Mouse (Mus musculus): Measurements from ENCODE around the gene Itgam. TPM values are rescaled to one million over a fixed set of nuclear protein-coding genes. Genes with fewer than 3 reads are reported as not detected.
"Not testable (repeated sequence)": the region's sequence is repeated elsewhere in the genome, so short reads cannot be mapped to it uniquely, and the experiment has no call there.

Gene Itgam
- polyA plus RNA-seq, 1 experiment from 2014 or later = 1.1 TPM

- ATAC-seq = no peak
- H3K9ac ChIP-seq (replicated peaks; ENCODE audit: low read depth, low read length) = no peak overlapping the region
- H3K4me3 ChIP-seq (replicated peaks; ENCODE audit: low read length) = no peak overlapping the region
Observed at GRCm38 (mm10) chr7:128025381-128025780, 37.1 kb upstream of the Itgam start.

GRCm38 (mm10) chr7:128031403-128031976, 30.9 kb upstream of the Itgam start:
- Histone ChIP-seq H3K4me2 (ENCODE audit: low read length) (no peak overlapping the region), H3K27ac (ENCODE audit: low read length) (no peak overlapping the region), H3K27me3 (replicated peaks; ENCODE audit: control insufficient read depth, insufficient read depth, low read length) (no peaks in the 10 kb centered on the region), H3K4me3 (replicated peaks; ENCODE audit: low read length) (no peak overlapping the region), H3K4me1 (replicated peaks; ENCODE audit: control insufficient read depth, insufficient read depth, low read length) (no peaks in the 10 kb centered on the region), H3K9ac (replicated peaks; ENCODE audit: low read depth, low read length) (no peak overlapping the region), H3K9me3 (ENCODE audit: control insufficient read depth, low read length) (no peaks in the 10 kb centered on the region), H3K36me3 (ENCODE audit: control insufficient read depth, insufficient read depth) (no peaks in the 10 kb centered on the region)
- peak; percentile 61; the same call in 1 of the 2 replicates for ATAC-seq
- WGBS = 37% methylated on average over 9 of the region's 9 CpGs

More at GRCm38 (mm10) chr7:128025381-128025780, 37.1 kb upstream of the Itgam start:
- no peaks in the 10 kb centered on the region for H3K9me3 ChIP-seq (ENCODE audit: control insufficient read depth, low read length)
- H3K4me1 ChIP-seq (replicated peaks; ENCODE audit: control insufficient read depth, insufficient read depth, low read length) = no peaks in the 10 kb centered on the region
- H3K27ac ChIP-seq (ENCODE audit: low read length) = no peak overlapping the region
- H3K36me3 ChIP-seq (ENCODE audit: control insufficient read depth, insufficient read depth) = no peaks in the 10 kb centered on the region
- no peaks in the 10 kb centered on the region for H3K27me3 ChIP-seq (replicated peaks; ENCODE audit: control insufficient read depth, insufficient read depth, low read length)
- H3K4me2 ChIP-seq (ENCODE audit: low read length) = no peak overlapping the region
- 86% methylated on average over 4 of the region's 4 CpGs for WGBS

GRCm38 (mm10) chr7:128032290-128032988, 30.0 kb upstream of the Itgam start:
- Histone ChIP-seq H3K4me1 (replicated peaks; ENCODE audit: control insufficient read depth, insufficient read depth, low read length) (no peaks in the 10 kb centered on the region), H3K27ac (ENCODE audit: low read length) (no peak overlapping the region), H3K36me3 (ENCODE audit: control insufficient read depth, insufficient read depth) (no peaks in the 10 kb centered on the region), H3K9me3 (ENCODE audit: control insufficient read depth, low read length) (no peaks in the 10 kb centered on the region), H3K4me2 (ENCODE audit: low read length) (no peak overlapping the region), H3K9ac (replicated peaks; ENCODE audit: low read depth, low read length) (no peak overlapping the region), H3K27me3 (replicated peaks; ENCODE audit: control insufficient read depth, insufficient read depth, low read length) (no peaks in the 10 kb centered on the region), H3K4me3 (replicated peaks; ENCODE audit: low read length) (no peak overlapping the region)
- WGBS = 94% methylated on average over 5 of the region's 5 CpGs
- no peak for ATAC-seq

GRCm38 (mm10) chr7:128032989-128033293, 29.5 kb upstream of the Itgam start:
- H3K4me2 ChIP-seq (ENCODE audit: low read length) = no peak overlapping the region
- H3K9me3 ChIP-seq (ENCODE audit: control insufficient read depth, low read length) = no peaks in the 10 kb centered on the region
- no peaks in the 10 kb centered on the region for H3K4me1 ChIP-seq (replicated peaks; ENCODE audit: control insufficient read depth, insufficient read depth, low read length)
- 95% methylated on average over 3 of the region's 3 CpGs for WGBS
- no peak overlapping the region for H3K9ac ChIP-seq (replicated peaks; ENCODE audit: low read depth, low read length)
- H3K4me3 ChIP-seq (replicated peaks; ENCODE audit: low read length) = no peak overlapping the region
- no peaks in the 10 kb centered on the region for H3K27me3 ChIP-seq (replicated peaks; ENCODE audit: control insufficient read depth, insufficient read depth, low read length)
- no peaks in the 10 kb centered on the region for H3K36me3 ChIP-seq (ENCODE audit: control insufficient read depth, insufficient read depth)
- ATAC-seq = no peak
- H3K27ac ChIP-seq (ENCODE audit: low read length) = no peak overlapping the region

GRCm38 (mm10) chr7:128033616-128034015, 28.8 kb upstream of the Itgam start:
- no peak overlapping the region for H3K27ac ChIP-seq (ENCODE audit: low read length)
- H3K4me2 ChIP-seq (ENCODE audit: low read length) = no peak overlapping the region
- no peak overlapping the region for H3K4me3 ChIP-seq (replicated peaks; ENCODE audit: low read length)
- no peaks in the 10 kb centered on the region for H3K36me3 ChIP-seq (ENCODE audit: control insufficient read depth, insufficient read depth)
- WGBS = 91% methylated on average over 4 of the region's 4 CpGs
- no peaks in the 10 kb centered on the region for H3K4me1 ChIP-seq (replicated peaks; ENCODE audit: control insufficient read depth, insufficient read depth, low read length)
- H3K9me3 ChIP-seq (ENCODE audit: control insufficient read depth, low read length) = no peaks in the 10 kb centered on the region
- ATAC-seq = no peak
- H3K27me3 ChIP-seq (replicated peaks; ENCODE audit: control insufficient read depth, insufficient read depth, low read length) = no peaks in the 10 kb centered on the region
- H3K9ac ChIP-seq (replicated peaks; ENCODE audit: low read depth, low read length) = no peak overlapping the region

GRCm38 (mm10) chr7:128042161-128042820, 20.1 kb upstream of the Itgam start:
- H3K4me2 ChIP-seq (ENCODE audit: low read length); H3K9ac ChIP-seq (replicated peaks; ENCODE audit: low read depth, low read length); H3K27me3 ChIP-seq (replicated peaks; ENCODE audit: control insufficient read depth, insufficient read depth, low read length); H3K4me3 ChIP-seq (replicated peaks; ENCODE audit: low read length); ATAC-seq; H3K9me3 ChIP-seq (ENCODE audit: control insufficient read depth, low read length); H3K27ac ChIP-seq (ENCODE audit: low read length); H3K4me1 ChIP-seq (replicated peaks; ENCODE audit: control insufficient read depth, insufficient read depth, low read length); H3K36me3 ChIP-seq (ENCODE audit: control insufficient read depth, insufficient read depth): not testable (repeated sequence)
- WGBS = 82% methylated on average over 15 of the region's 15 CpGs

- Histone ChIP-seq H3K36me3 (ENCODE audit: control insufficient read depth, insufficient read depth) (no peaks in the 10 kb centered on the region), H3K27ac (ENCODE audit: low read length) (no peak overlapping the region), H3K9me3 (ENCODE audit: control insufficient read depth, low read length) (no peaks in the 10 kb centered on the region), H3K4me2 (ENCODE audit: low read length) (no peak overlapping the region), H3K27me3 (replicated peaks; ENCODE audit: control insufficient read depth, insufficient read depth, low read length) (no peaks in the 10 kb centered on the region), H3K4me1 (replicated peaks; ENCODE audit: control insufficient read depth, insufficient read depth, low read length) (no peaks in the 10 kb centered on the region), H3K9ac (replicated peaks; ENCODE audit: low read depth, low read length) (no peak overlapping the region), H3K4me3 (replicated peaks; ENCODE audit: low read length) (no peak overlapping the region)
- WGBS = 72% methylated on average over 4 of the region's 4 CpGs
- no peak for ATAC-seq
Observed at GRCm38 (mm10) chr7:128044142-128044785, 18.2 kb upstream of the Itgam start.

GRCm38 (mm10) chr7:128045640-128046039, 16.8 kb upstream of the Itgam start:
- no peak for ATAC-seq
- H3K9me3 ChIP-seq (ENCODE audit: control insufficient read depth, low read length) = no peaks in the 10 kb centered on the region
- no peaks in the 10 kb centered on the region for H3K4me1 ChIP-seq (replicated peaks; ENCODE audit: control insufficient read depth, insufficient read depth, low read length)
- H3K27ac ChIP-seq (ENCODE audit: low read length) = no peak overlapping the region
- WGBS = 90% methylated on average over 2 of the region's 2 CpGs
- no peak overlapping the region for H3K4me3 ChIP-seq (replicated peaks; ENCODE audit: low read length)
- no peak overlapping the region for H3K4me2 ChIP-seq (ENCODE audit: low read length)
- H3K9ac ChIP-seq (replicated peaks; ENCODE audit: low read depth, low read length) = no peak overlapping the region
- no peaks in the 10 kb centered on the region for H3K36me3 ChIP-seq (ENCODE audit: control insufficient read depth, insufficient read depth)
- H3K27me3 ChIP-seq (replicated peaks; ENCODE audit: control insufficient read depth, insufficient read depth, low read length) = no peaks in the 10 kb centered on the region

GRCm38 (mm10) chr7:128048819-128049218, 13.6 kb upstream of the Itgam start:
- no peaks in the 10 kb centered on the region for H3K36me3 ChIP-seq (ENCODE audit: control insufficient read depth, insufficient read depth)
- no peak overlapping the region for H3K4me2 ChIP-seq (ENCODE audit: low read length)
- ATAC-seq = no peak
- WGBS = 98% methylated on average over 4 of the region's 4 CpGs
- H3K4me3 ChIP-seq (replicated peaks; ENCODE audit: low read length) = no peak overlapping the region
- H3K4me1 ChIP-seq (replicated peaks; ENCODE audit: control insufficient read depth, insufficient read depth, low read length) = no peaks in the 10 kb centered on the region
- no peak overlapping the region for H3K9ac ChIP-seq (replicated peaks; ENCODE audit: low read depth, low read length)
- no peak overlapping the region for H3K27ac ChIP-seq (ENCODE audit: low read length)
- H3K27me3 ChIP-seq (replicated peaks; ENCODE audit: control insufficient read depth, insufficient read depth, low read length) = no peaks in the 10 kb centered on the region
- no peaks in the 10 kb centered on the region for H3K9me3 ChIP-seq (ENCODE audit: control insufficient read depth, low read length)
